ENCODE assay signal across 8 mouse cellular contexts in the genomic region with DNA sequence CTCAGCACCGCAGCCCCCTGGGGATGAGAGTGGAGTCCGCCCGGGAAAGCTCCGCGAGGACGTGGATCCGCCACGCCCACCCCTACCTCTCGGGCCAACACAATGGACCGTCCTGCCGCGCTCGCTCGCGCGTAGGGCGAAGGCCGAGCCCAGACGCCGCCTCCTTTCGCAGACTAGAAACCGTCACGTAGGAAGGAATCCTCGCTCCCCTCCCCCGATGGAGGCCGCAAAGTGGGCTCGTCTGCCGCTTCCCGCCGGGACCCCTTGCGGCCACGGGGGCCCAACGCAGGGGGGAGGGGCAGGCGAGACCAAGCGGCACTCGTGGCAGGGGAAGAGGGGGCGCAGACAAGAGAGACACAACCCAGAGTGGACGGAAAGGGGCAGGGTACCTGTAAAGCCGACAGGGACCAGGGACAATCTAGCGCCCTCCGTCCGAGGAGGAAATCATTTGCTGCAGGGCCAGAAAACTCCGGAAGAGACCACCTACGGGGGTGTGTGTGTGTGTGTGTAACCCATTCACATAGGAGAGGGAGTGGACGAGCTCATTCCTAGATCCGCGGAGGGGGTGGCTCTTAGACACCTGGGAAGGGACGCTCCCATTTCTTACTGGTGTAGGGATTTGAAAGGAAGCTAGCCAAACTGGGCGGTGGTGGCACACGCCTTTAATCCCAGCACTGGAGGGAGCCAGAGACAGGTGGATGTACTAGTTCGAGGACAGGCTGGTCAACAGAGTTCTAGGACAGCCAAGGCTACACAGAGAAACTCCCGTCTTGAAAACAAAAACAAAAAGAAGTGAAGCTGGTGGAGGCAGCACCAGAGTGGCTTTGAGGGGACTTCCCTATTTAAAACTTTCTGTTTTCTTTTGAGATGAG. TPM values are rescaled to one million over a fixed set of nuclear protein-coding genes. Genes with fewer than 3 reads are reported as not detected.
DNase-seq lines count a peak whose midpoint lies in the region; ATAC-seq and TF ChIP-seq lines count a peak whose summit lies in the region.

TSS of gene Pafah1b3 (minus strand) at position 533 of the 872 bp plus-strand sequence.

- ATAC-seq in kidney, embryonic 14.5 days (ENCODE audit: low FRiP score, low TSS enrichment), result peak; percentile 92
- peak; percentile 92 for ATAC-seq in limb, embryonic 14.5 days (ENCODE audit: low FRiP score, low read depth)
- peak; percentile 89 for ATAC-seq in midbrain, embryonic 16.5 days
- peak; percentile 89 for ATAC-seq in stomach, embryonic 14.5 days (ENCODE audit: insufficient number of reproducible peaks, insufficient read depth, low FRiP score, low read depth)

- H3K4me1 ChIP-seq in embryonic facial prominence, embryonic 10.5 days, result peaks cover 23% of the 10 kb centered on the region
- H3K4me1 ChIP-seq in kidney, embryonic 14.5 days (ENCODE audit: control insufficient read depth, insufficient read depth, low read length), result peaks cover 8% of the 10 kb centered on the region
- H3K4me1 ChIP-seq in limb, embryonic 14.5 days (ENCODE audit: control insufficient read depth, insufficient read depth, low read length), result peaks cover 10% of the 10 kb centered on the region
- H3K4me1 ChIP-seq in midbrain, embryonic 16.5 days (ENCODE audit: control insufficient read depth, insufficient read depth, low read length), result peaks cover 21% of the 10 kb centered on the region
- H3K4me1 ChIP-seq in stomach, embryonic 14.5 days (ENCODE audit: control insufficient read depth, insufficient read depth, low read length), result peaks cover 6% of the 10 kb centered on the region; the same call in 1 of the 2 replicates

- H3K9ac ChIP-seq in kidney, embryonic 14.5 days (ENCODE audit: low read depth, low read length), result peak within 1 kb of the TSS; percentile 83
- peak within 1 kb of the TSS; percentile 80 for H3K9ac ChIP-seq in limb, embryonic 14.5 days (ENCODE audit: low read depth, low read length, severe bottlenecking)
- peak within 1 kb of the TSS; percentile 95 for H3K9ac ChIP-seq in midbrain, embryonic 16.5 days (ENCODE audit: low read depth, low read length)
- H3K9ac ChIP-seq in stomach, embryonic 14.5 days (replicated peaks; ENCODE audit: low read depth, low read length), result peak within 1 kb of the TSS; percentile 60

- peak; percentile 87 for DNase-seq in 3134 (ENCODE audit: extremely low read depth, insufficient read length, low spot score)
- peak; percentile 84 for DNase-seq in adrenal gland, adult 2 months
- peak; percentile 93 for DNase-seq in embryonic facial prominence, embryonic 10.5 days (ENCODE audit: low spot score)
- peak; percentile 70 to 74 for DNase-seq in heart, adult 9 months (ENCODE audit: low spot score in 2 of 2)
- peak; percentile 97 for DNase-seq in limb, embryonic 14.5 days (ENCODE audit: low spot score)

- under 1% methylated on average over 52 of the region's 52 CpGs for WGBS in embryonic facial prominence, embryonic 10.5 days
- WGBS in kidney, embryonic 14.5 days, result under 1% methylated on average over 52 of the region's 52 CpGs
- WGBS in limb, embryonic 14.5 days, result under 1% methylated on average over 48 of the region's 52 CpGs
- WGBS in midbrain, embryonic 16.5 days, result under 1% methylated on average over 52 of the region's 52 CpGs
- WGBS in stomach, embryonic 14.5 days, result under 1% methylated on average over 52 of the region's 52 CpGs

- TF ChIP-seq POLR2A in limb, embryonic 14.5 days (IDR thresholded peaks at IDR 0.05; ENCODE audit: borderline replicate concordance, extremely low read depth, insufficient read depth, insufficient read length), result peak; percentile 37; the same call in 1 of the 2 replicates

- H3K36me3 ChIP-seq in embryonic facial prominence, embryonic 10.5 days (replicated peaks), result peaks cover 36% of the 10 kb centered on the region
- H3K36me3 ChIP-seq in kidney, embryonic 14.5 days (ENCODE audit: control insufficient read depth, insufficient read depth, low read length), result peaks cover 28% of the 10 kb centered on the region
- H3K36me3 ChIP-seq in limb, embryonic 14.5 days (ENCODE audit: control insufficient read depth, insufficient read depth, low read length), result peaks cover 36% of the 10 kb centered on the region
- H3K36me3 ChIP-seq in midbrain, embryonic 16.5 days (ENCODE audit: control insufficient read depth, insufficient read depth, low read length), result peaks cover 13% of the 10 kb centered on the region
- peaks cover 27% of the 10 kb centered on the region for H3K36me3 ChIP-seq in stomach, embryonic 14.5 days (ENCODE audit: control insufficient read depth, insufficient read depth, low read length)

- H3K27ac ChIP-seq in embryonic facial prominence, embryonic 10.5 days (replicated peaks), result peak within 1 kb of the TSS; percentile 93
- H3K27ac ChIP-seq in kidney, embryonic 14.5 days (ENCODE audit: low read depth, low read length), result peak within 1 kb of the TSS; percentile 93
- peak within 1 kb of the TSS; percentile 91 for H3K27ac ChIP-seq in limb, embryonic 14.5 days (replicated peaks; ENCODE audit: low read depth, low read length)
- peak within 1 kb of the TSS; percentile 98 for H3K27ac ChIP-seq in midbrain, embryonic 16.5 days (ENCODE audit: low read length)
- H3K27ac ChIP-seq in stomach, embryonic 14.5 days (ENCODE audit: low read length), result peak within 1 kb of the TSS; percentile 92

- no peaks in the 10 kb centered on the region for H3K9me3 ChIP-seq in embryonic facial prominence, embryonic 10.5 days
- H3K9me3 ChIP-seq in kidney, embryonic 14.5 days (ENCODE audit: control insufficient read depth, low read length), result no peaks in the 10 kb centered on the region
- H3K9me3 ChIP-seq in limb, embryonic 14.5 days (ENCODE audit: control insufficient read depth, low read length), result no peaks in the 10 kb centered on the region
- H3K9me3 ChIP-seq in midbrain, embryonic 16.5 days (replicated peaks; ENCODE audit: control insufficient read depth, low read length, poor library complexity, severe bottlenecking), result no peaks in the 10 kb centered on the region
- H3K9me3 ChIP-seq in stomach, embryonic 14.5 days (ENCODE audit: control insufficient read depth, low read depth, low read length), result no peaks in the 10 kb centered on the region

- peak within 1 kb of the TSS; percentile 81 for H3K4me2 ChIP-seq in kidney, embryonic 14.5 days (replicated peaks; ENCODE audit: low read depth, low read length)
- peak within 1 kb of the TSS; percentile 57 for H3K4me2 ChIP-seq in limb, embryonic 14.5 days (replicated peaks; ENCODE audit: low read depth, low read length, severe bottlenecking)
- H3K4me2 ChIP-seq in midbrain, embryonic 16.5 days (ENCODE audit: low read length), result peak within 1 kb of the TSS; percentile 73
- H3K4me2 ChIP-seq in stomach, embryonic 14.5 days (replicated peaks; ENCODE audit: low read depth, low read length), result peak within 1 kb of the TSS; percentile 69

- peaks cover 1% of the 10 kb centered on the region; the same call in 1 of the 2 replicates for H3K27me3 ChIP-seq in embryonic facial prominence, embryonic 10.5 days (replicated peaks; ENCODE audit: low read depth, poor library complexity, severe bottlenecking)
- H3K27me3 ChIP-seq in kidney, embryonic 14.5 days (ENCODE audit: control insufficient read depth, insufficient read depth, low read length), result no peaks in the 10 kb centered on the region
- H3K27me3 ChIP-seq in limb, embryonic 14.5 days (ENCODE audit: control insufficient read depth, insufficient read depth, low read length), result no peaks in the 10 kb centered on the region
- H3K27me3 ChIP-seq in midbrain, embryonic 16.5 days (ENCODE audit: control insufficient read depth, insufficient read depth, low read depth, low read length), result no peaks in the 10 kb centered on the region
- H3K27me3 ChIP-seq in stomach, embryonic 14.5 days (ENCODE audit: control insufficient read depth, insufficient read depth, low read length), result no peaks in the 10 kb centered on the region

- peak within 1 kb of the TSS; percentile 95 for H3K4me3 ChIP-seq in embryonic facial prominence, embryonic 10.5 days
- peak within 1 kb of the TSS; percentile 83 for H3K4me3 ChIP-seq in kidney, embryonic 14.5 days (ENCODE audit: low read length)
- peak within 1 kb of the TSS; percentile 54 for H3K4me3 ChIP-seq in limb, embryonic 14.5 days (replicated peaks; ENCODE audit: low read length)
- peak within 1 kb of the TSS; percentile 87 for H3K4me3 ChIP-seq in midbrain, embryonic 16.5 days (ENCODE audit: low read depth, low read length)
- peak within 1 kb of the TSS; percentile 66 for H3K4me3 ChIP-seq in stomach, embryonic 14.5 days (ENCODE audit: low read depth, low read length)

RNA-seq across cellular contexts. Expression of gene Pafah1b3, which starts in this region (rescaled TPM):
- total RNA-seq in adrenal gland, adult 2 months (2021), result 10 to 100 TPM; 33.4 to 33.8 TPM
- 29.4 and 35.9 TPM in 2 replicates for polyA plus RNA-seq in adrenal gland, adult 2 months (2012; rRNA removed)
- polyA plus RNA-seq in embryonic facial prominence, embryonic 10.5 days (2016; fragmentation: Nextera tagmentation; extraction: Ambion mirVana), result 281 and 301 TPM in 2 replicates
- 199 and 245 TPM in 2 replicates for polyA plus RNA-seq in kidney, embryonic 14.5 days (2014; fragmentation: Nextera tagmentation; extraction: Ambion mirVana)
- 266 and 343 TPM in 2 replicates for polyA plus RNA-seq in limb, embryonic 14.5 days (2012; rRNA removed)
- 234 and 252 TPM in 2 replicates for polyA plus RNA-seq in limb, embryonic 14.5 days (2014; fragmentation: Nextera tagmentation; extraction: Ambion mirVana)
- 672 and 703 TPM in 2 replicates for polyA plus RNA-seq in midbrain, embryonic 16.5 days (2015; fragmentation: Nextera tagmentation; extraction: Ambion mirVana)
- 274 and 284 TPM in 2 replicates for polyA plus RNA-seq in stomach, embryonic 14.5 days (2014; fragmentation: Nextera tagmentation; extraction: Ambion mirVana)

Comparison
In these comparisons a context has a peak if more than half of its experiments do, and no peak if none do; other contexts are left out.
1. Peak in every context shown above with its lines: DNase-seq, ATAC-seq, H3K4me3 ChIP-seq and H3K27ac ChIP-seq.